Mouse (Mus musculus): Measurements from ENCODE around the gene Fsd1l. TPM values are rescaled to one million over a fixed set of nuclear protein-coding genes. Genes with fewer than 3 reads are reported as not detected.
"Not testable (repeated sequence)": the region's sequence is repeated elsewhere in the genome, so short reads cannot be mapped to it uniquely, and the experiment has no call there.

Gene Fsd1l
- polyA plus RNA-seq, 1 experiment from 2014 or later: 9.6 TPM

GRCm38 (mm10) chr4:53632011-53632349 lies 709 bp downstream of the Fsd1l start:
- no peaks in the 10 kb centered on the region for H3K27me3 ChIP-seq
- peak overlapping the region; percentile 83 for H3K4me3 ChIP-seq (replicated peaks)
- no peaks in the 10 kb centered on the region for H3K36me3 ChIP-seq
- H3K4me1 ChIP-seq: 0 out of 2 replicates have a peak, but pooled peaks cover 3% of the 10 kb centered on the region
- peak overlapping the region; percentile 66 for H3K9ac ChIP-seq
- H3K4me2 ChIP-seq: peak overlapping the region; percentile 82
- no peak for ATAC-seq (replicated peaks; ENCODE audit: low FRiP score)
- H3K9me3 ChIP-seq (replicated peaks): no peaks in the 10 kb centered on the region
- H3K27ac ChIP-seq: peak overlapping the region; percentile 64; the same call in 1 of the 2 replicates
- WGBS: 2% methylated on average over 5 of the region's 5 CpGs

DNA sequence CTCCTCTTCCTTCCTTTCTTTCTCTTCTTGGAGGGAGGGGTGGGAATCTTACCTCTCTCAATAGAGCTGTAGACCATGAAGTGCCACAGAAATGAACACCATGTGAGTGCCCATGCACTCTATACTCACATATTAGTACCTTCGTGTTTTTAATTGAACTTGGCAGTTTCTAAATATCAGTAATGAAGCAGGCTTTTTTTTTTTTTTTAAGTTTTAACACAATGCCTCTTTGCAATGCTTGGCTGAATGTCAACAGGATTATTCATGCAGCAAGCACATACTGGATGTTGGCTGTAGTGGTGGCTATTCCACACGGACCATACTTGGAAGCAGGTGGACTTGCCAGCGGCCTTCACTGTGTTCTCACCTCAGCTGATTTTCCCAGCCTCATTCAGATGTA lies 4.1 kb downstream of the Fsd1l start:
- ATAC-seq (replicated peaks; ENCODE audit: low FRiP score): no peak
- no peak overlapping the region for H3K4me2 ChIP-seq

DNA sequence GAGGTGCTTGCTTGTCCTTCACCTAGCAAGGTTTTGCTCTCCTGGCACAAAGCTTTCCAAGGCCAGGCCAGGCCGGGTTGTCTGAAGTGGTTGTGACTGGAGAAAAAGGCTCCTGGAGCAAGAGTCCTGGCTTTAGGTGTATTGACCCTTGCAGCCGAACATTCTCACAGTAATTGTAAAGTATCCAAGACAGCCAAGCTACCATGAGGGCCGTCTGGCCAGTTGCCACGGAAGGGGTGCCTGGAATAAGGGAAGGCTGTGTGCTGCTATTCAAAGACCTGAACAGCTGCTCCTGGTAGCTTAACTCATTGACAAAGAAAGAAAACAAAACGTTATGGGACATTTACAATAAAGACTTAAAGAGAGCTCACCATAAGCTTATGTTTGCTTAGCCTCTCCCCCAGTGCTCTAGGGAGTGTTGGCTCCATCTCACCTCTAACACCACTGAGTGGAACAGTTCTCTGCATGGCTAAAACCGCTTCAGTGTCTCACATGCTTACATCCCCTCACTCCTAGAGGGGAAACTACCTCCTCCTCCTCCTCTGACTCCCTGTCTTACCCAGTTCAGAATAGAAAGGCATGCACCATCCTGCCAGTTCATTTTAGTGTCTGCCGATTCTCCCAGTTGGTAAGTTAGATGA lies 6.1 kb downstream of the Fsd1l start:
- WGBS: 46% methylated on average over 7 of the region's 7 CpGs
- Histone ChIP-seq H3K27me3 (no peaks in the 10 kb centered on the region), H3K27ac (no peak overlapping the region), H3K9ac (no peak overlapping the region), H3K9me3 (replicated peaks) (no peaks in the 10 kb centered on the region; the same call in 1 of the 2 replicates), H3K4me2 (no peak overlapping the region), H3K4me3 (replicated peaks) (no peak overlapping the region), H3K4me1 (0 out of 2 replicates have a peak, but pooled peaks cover 3% of the 10 kb centered on the region), H3K36me3 (peaks cover 7% of the 10 kb centered on the region; the same call in 1 of the 2 replicates)
- no peak; the same call in 1 of the 2 replicates for ATAC-seq (replicated peaks; ENCODE audit: low FRiP score)

More for the DNA sequence above, 4.1 kb downstream of the Fsd1l start:
- 0 out of 2 replicates have a peak, but pooled peaks cover 3% of the 10 kb centered on the region for H3K4me1 ChIP-seq
- H3K36me3 ChIP-seq: no peaks in the 10 kb centered on the region
- H3K4me3 ChIP-seq (replicated peaks): no peak overlapping the region
- H3K9ac ChIP-seq: no peak overlapping the region
- no peak overlapping the region for H3K27ac ChIP-seq
- 81% methylated on average over 3 of the region's 3 CpGs for WGBS
- no peaks in the 10 kb centered on the region for H3K9me3 ChIP-seq (replicated peaks)
- no peaks in the 10 kb centered on the region for H3K27me3 ChIP-seq

GRCm38 (mm10) chr4:53638549-53639123 lies 7.4 kb downstream of the Fsd1l start:
- H3K9ac ChIP-seq: no peak overlapping the region
- H3K27ac ChIP-seq: no peak overlapping the region
- H3K4me1 ChIP-seq: no peaks in the 10 kb centered on the region
- no peak overlapping the region for H3K4me3 ChIP-seq (replicated peaks)
- ATAC-seq (replicated peaks; ENCODE audit: low FRiP score): no peak
- no peaks in the 10 kb centered on the region; the same call in 1 of the 2 replicates for H3K9me3 ChIP-seq (replicated peaks)
- no peaks in the 10 kb centered on the region for H3K27me3 ChIP-seq
- peaks cover 7% of the 10 kb centered on the region; the same call in 1 of the 2 replicates for H3K36me3 ChIP-seq
- H3K4me2 ChIP-seq: no peak overlapping the region
- 71% methylated on average over 7 of the region's 7 CpGs for WGBS

DNA sequence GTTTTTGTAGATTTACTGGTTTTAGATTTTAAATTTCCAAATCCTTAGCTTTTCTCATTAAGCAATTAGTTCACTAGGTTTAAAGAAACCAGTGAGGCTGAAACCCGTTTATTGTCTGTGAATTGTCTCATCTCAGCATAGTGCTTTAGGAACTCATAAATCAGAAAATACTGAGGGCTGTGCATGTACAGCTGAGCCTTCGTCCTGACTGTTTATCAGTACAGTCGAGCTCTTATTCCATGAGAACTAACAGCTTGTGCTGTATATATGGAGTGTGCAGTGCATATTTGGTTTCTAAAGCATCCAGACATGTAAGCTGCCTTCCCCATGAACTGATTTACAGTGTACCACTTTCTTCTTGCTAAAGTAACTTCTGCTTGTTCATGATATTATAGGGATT lies 26.8 kb downstream of the Fsd1l start:
- Histone ChIP-seq H3K4me1 (no peaks in the 10 kb centered on the region), H3K4me3 (replicated peaks) (no peak overlapping the region), H3K36me3 (peaks cover 11% of the 10 kb centered on the region), H3K9me3 (replicated peaks) (no peaks in the 10 kb centered on the region), H3K4me2 (no peak overlapping the region), H3K27ac (no peak overlapping the region), H3K27me3 (no peaks in the 10 kb centered on the region), H3K9ac (no peak overlapping the region)
- WGBS: 34% methylated on average over 3 of the region's 3 CpGs
- 0 out of 2 replicates have a peak, but pooled peaks have one; percentile 18 for ATAC-seq (replicated peaks; ENCODE audit: low FRiP score)

DNA sequence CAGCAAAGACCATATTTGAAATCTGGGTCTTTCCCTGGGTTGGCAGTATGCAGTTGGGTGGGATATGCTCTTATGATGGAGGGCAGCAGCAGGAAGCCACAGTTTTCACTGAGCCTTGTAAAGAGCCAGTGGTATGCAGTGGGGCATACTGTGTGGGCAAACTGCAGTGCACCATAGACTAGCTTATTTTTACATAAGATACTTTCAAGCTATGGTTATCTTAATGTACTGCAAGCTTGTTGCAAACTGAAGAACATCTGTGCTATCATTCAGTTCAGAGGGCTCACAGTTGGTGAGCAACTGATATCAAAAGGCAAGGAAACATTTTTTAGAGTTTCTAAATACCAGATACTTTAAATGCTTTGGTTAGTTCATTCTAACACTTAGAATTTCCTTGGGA lies 29.4 kb downstream of the Fsd1l start:
- ATAC-seq (replicated peaks; ENCODE audit: low FRiP score): no peak

DNA sequence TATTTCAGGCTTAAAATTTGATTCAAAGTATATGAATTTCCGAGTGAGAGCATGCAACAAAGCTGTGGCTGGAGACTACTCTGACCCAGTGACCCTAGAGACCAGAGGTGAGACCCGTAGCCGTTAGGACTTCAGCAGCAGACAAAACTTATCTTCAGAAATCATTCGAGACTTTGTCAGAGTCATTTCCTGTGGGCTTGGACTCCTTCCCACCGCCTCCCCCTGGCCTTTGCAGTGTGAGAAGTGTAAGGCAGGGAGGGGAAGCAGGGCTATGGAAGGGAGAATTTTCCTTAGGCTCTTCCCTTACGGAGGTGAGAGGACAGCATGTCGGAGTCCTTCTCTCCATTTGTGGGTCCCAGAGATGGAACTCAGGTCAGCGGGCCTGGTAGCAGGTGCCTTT lies 50.8 kb downstream of the Fsd1l start:
- no peak for ATAC-seq (replicated peaks; ENCODE audit: low FRiP score)
- Histone ChIP-seq H3K27ac (no peak overlapping the region), H3K9ac (no peak overlapping the region), H3K9me3 (replicated peaks) (no peaks in the 10 kb centered on the region), H3K27me3 (no peaks in the 10 kb centered on the region), H3K4me3 (replicated peaks) (no peak overlapping the region), H3K4me2 (no peak overlapping the region), H3K36me3 (peaks cover 14% of the 10 kb centered on the region), H3K4me1 (no peaks in the 10 kb centered on the region)
- WGBS: 67% methylated on average over 8 of the region's 8 CpGs

More for the DNA sequence above, 29.4 kb downstream of the Fsd1l start:
- Histone ChIP-seq H3K27ac (no peak overlapping the region), H3K4me1 (no peaks in the 10 kb centered on the region), H3K36me3 (no peaks in the 10 kb centered on the region; the same call in 1 of the 2 replicates), H3K4me3 (replicated peaks) (no peak overlapping the region), H3K27me3 (no peaks in the 10 kb centered on the region), H3K9me3 (replicated peaks) (no peaks in the 10 kb centered on the region), H3K4me2 (no peak overlapping the region), H3K9ac (no peak overlapping the region)

DNA sequence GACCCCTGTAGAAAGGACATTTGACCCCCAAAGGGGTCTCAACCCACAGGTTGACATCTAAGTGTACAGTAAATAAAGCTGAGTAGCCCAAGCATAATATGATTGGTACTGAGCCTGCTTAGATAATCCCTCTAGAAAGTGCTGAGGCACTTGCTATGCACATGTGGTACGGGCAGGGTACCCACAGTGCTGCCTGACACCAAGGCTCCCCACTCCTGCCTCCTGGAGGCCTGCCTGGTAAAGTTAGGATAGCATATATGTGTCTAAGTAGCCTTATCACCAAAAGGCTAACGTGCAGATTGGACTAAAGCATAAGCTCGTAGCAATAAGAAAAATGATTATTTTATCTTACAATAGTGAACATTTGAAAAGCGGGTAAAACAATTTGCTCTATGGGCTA lies 57.7 kb downstream of the Fsd1l start:
- Histone ChIP-seq H3K4me2 (no peak overlapping the region), H3K9ac (no peak overlapping the region), H3K27ac (no peak overlapping the region), H3K9me3 (replicated peaks) (no peaks in the 10 kb centered on the region), H3K4me3 (replicated peaks) (no peak overlapping the region), H3K4me1 (no peaks in the 10 kb centered on the region), H3K36me3 (peaks cover under 1% of the 10 kb centered on the region; the same call in 1 of the 2 replicates), H3K27me3 (no peaks in the 10 kb centered on the region)
- 90% methylated on average over 4 of the region's 4 CpGs for WGBS
- ATAC-seq (replicated peaks; ENCODE audit: low FRiP score): no peak

- no peak overlapping the region for H3K4me3 ChIP-seq (replicated peaks)
- no peak overlapping the region for H3K27ac ChIP-seq
- no peak for ATAC-seq (replicated peaks; ENCODE audit: low FRiP score)
- no peak overlapping the region for H3K4me2 ChIP-seq
- H3K9ac ChIP-seq: no peak overlapping the region
- peaks cover 11% of the 10 kb centered on the region; the same call in 1 of the 2 replicates for H3K36me3 ChIP-seq
- H3K9me3 ChIP-seq (replicated peaks): no peaks in the 10 kb centered on the region
- no peaks in the 10 kb centered on the region for H3K27me3 ChIP-seq
- WGBS: 59% methylated on average over 1 of the region's 1 CpGs
- no peaks in the 10 kb centered on the region for H3K4me1 ChIP-seq
Observed at GRCm38 (mm10) chr4:53691418-53691817, 60.1 kb downstream of the Fsd1l start.

- not testable (repeated sequence) for H3K4me2 ChIP-seq; H3K4me1 ChIP-seq; ATAC-seq (replicated peaks; ENCODE audit: low FRiP score)
Observed at GRCm38 (mm10) chr4:53709166-53709565, 77.9 kb downstream of the Fsd1l start.

GRCm38 (mm10) chr4:53710021-53710420 lies 78.8 kb downstream of the Fsd1l start:
- no peaks in the 10 kb centered on the region for H3K36me3 ChIP-seq
- H3K4me2 ChIP-seq: no peak overlapping the region
- peaks cover 6% of the 10 kb centered on the region for H3K4me1 ChIP-seq
- no peak overlapping the region for H3K4me3 ChIP-seq (replicated peaks)
- H3K9ac ChIP-seq: no peak overlapping the region
- H3K27ac ChIP-seq: no peak overlapping the region
- H3K9me3 ChIP-seq (replicated peaks): no peaks in the 10 kb centered on the region
- 94% methylated on average over 2 of the region's 2 CpGs for WGBS
- ATAC-seq (replicated peaks; ENCODE audit: low FRiP score): no peak
- no peaks in the 10 kb centered on the region for H3K27me3 ChIP-seq

More at GRCm38 (mm10) chr4:53709166-53709565, 77.9 kb downstream of the Fsd1l start:
- H3K9ac ChIP-seq; H3K27ac ChIP-seq; H3K9me3 ChIP-seq (replicated peaks); H3K36me3 ChIP-seq; H3K27me3 ChIP-seq; H3K4me3 ChIP-seq (replicated peaks): not testable (repeated sequence)

GRCm38 (mm10) chr4:53710555-53711328 lies 79.5 kb downstream of the Fsd1l start:
- H3K4me1 ChIP-seq: peaks cover 11% of the 10 kb centered on the region
- no peak overlapping the region for H3K4me2 ChIP-seq
- H3K27me3 ChIP-seq: no peaks in the 10 kb centered on the region
- H3K36me3 ChIP-seq: no peaks in the 10 kb centered on the region
- ATAC-seq (replicated peaks; ENCODE audit: low FRiP score): no peak
- H3K9me3 ChIP-seq (replicated peaks): no peaks in the 10 kb centered on the region
- WGBS: 67% methylated on average over 6 of the region's 6 CpGs
- H3K27ac ChIP-seq: no peak overlapping the region
- H3K9ac ChIP-seq: no peak overlapping the region
- H3K4me3 ChIP-seq (replicated peaks): no peak overlapping the region
